In genomic region chrX:134923675-134924424, GRCm38 (mm10) we compare ENCODE assay signal across 18 mouse cellular contexts. TPM values are rescaled to one million over a fixed set of nuclear protein-coding genes. Genes with fewer than 3 reads are reported as not detected.
DNase-seq lines count a peak whose midpoint lies in the region; ATAC-seq and TF ChIP-seq lines count a peak whose summit lies in the region.
"Had no signal": no experiment of that assay in that cellular context is flagged by ENCODE, and none has a peak within 500 bp of the region (broad histone marks: within the 10 kb centered on the region; RNA-seq: fewer than 3 reads in every experiment).

No protein-coding gene starts in this region.

- no peak overlapping the region for H3K9ac ChIP-seq in forebrain, embryonic 12.5 days
- H3K9ac ChIP-seq in lung, embryonic 15.5 days: no peak overlapping the region
- H3K9ac ChIP-seq in hindbrain, postnatal 0 days (replicated peaks; ENCODE audit: low read length): no peak overlapping the region

- H3K4me2 ChIP-seq in forebrain, embryonic 12.5 days: no peak overlapping the region
- H3K4me2 ChIP-seq in lung, embryonic 15.5 days: no peak overlapping the region
- H3K4me2 ChIP-seq in hindbrain, postnatal 0 days (ENCODE audit: low read depth, low read length): no peak overlapping the region

- no peaks in the 10 kb centered on the region for H3K9me3 ChIP-seq in forebrain, embryonic 12.5 days
- H3K9me3 ChIP-seq in forebrain, embryonic 10.5 days: no peaks in the 10 kb centered on the region
- H3K9me3 ChIP-seq in lung, embryonic 15.5 days: no peaks in the 10 kb centered on the region
- H3K9me3 ChIP-seq in hindbrain, postnatal 0 days (ENCODE audit: low read length): no peaks in the 10 kb centered on the region

- no peak overlapping the region for H3K4me3 ChIP-seq in forebrain, embryonic 12.5 days (replicated peaks)
- H3K4me3 ChIP-seq in forebrain, embryonic 10.5 days: no peak overlapping the region
- H3K4me3 ChIP-seq in lung, embryonic 15.5 days: no peak overlapping the region
- no peak overlapping the region for H3K4me3 ChIP-seq in hindbrain, postnatal 0 days (ENCODE audit: low read length)

- H3K4me1 ChIP-seq in forebrain, embryonic 12.5 days: no peaks in the 10 kb centered on the region
- H3K4me1 ChIP-seq in forebrain, embryonic 10.5 days: no peaks in the 10 kb centered on the region
- H3K4me1 ChIP-seq in lung, embryonic 15.5 days: no peaks in the 10 kb centered on the region
- H3K4me1 ChIP-seq in hindbrain, postnatal 0 days (ENCODE audit: insufficient read depth, low read length): no peaks in the 10 kb centered on the region

- H3K27ac ChIP-seq in forebrain, embryonic 12.5 days: 0 out of 2 replicates have a peak overlapping the region, but pooled peaks have one; percentile 19
- no peak overlapping the region for H3K27ac ChIP-seq in forebrain, embryonic 10.5 days
- peak overlapping the region; percentile 57 for H3K27ac ChIP-seq in lung, embryonic 15.5 days
- no peak overlapping the region for H3K27ac ChIP-seq in hindbrain, postnatal 0 days

- H3K36me3 ChIP-seq in forebrain, embryonic 12.5 days (replicated peaks): no peaks in the 10 kb centered on the region
- no peaks in the 10 kb centered on the region for H3K36me3 ChIP-seq in forebrain, embryonic 10.5 days (replicated peaks)
- no peaks in the 10 kb centered on the region for H3K36me3 ChIP-seq in lung, embryonic 15.5 days
- no peaks in the 10 kb centered on the region for H3K36me3 ChIP-seq in hindbrain, postnatal 0 days (ENCODE audit: insufficient read depth, low read length)

- 0 out of 2 replicates have a peak, but pooled peaks cover 4% of the 10 kb centered on the region for H3K27me3 ChIP-seq in forebrain, embryonic 12.5 days
- H3K27me3 ChIP-seq in forebrain, embryonic 10.5 days (ENCODE audit: poor library complexity, severe bottlenecking): peaks cover 32% of the 10 kb centered on the region
- no peaks in the 10 kb centered on the region for H3K27me3 ChIP-seq in lung, embryonic 15.5 days
- no peaks in the 10 kb centered on the region; the same call in 1 of the 2 replicates for H3K27me3 ChIP-seq in hindbrain, postnatal 0 days (ENCODE audit: insufficient read depth, low read length)

- no peak for DNase-seq in forebrain, embryonic 10.5 days (ENCODE audit: extremely low spot score, low spot score)
- DNase-seq in lung, postnatal 36 days: no peak
- peak; percentile 5 for DNase-seq in brain, adult 2 months (ENCODE audit: low read depth, low spot score)
- peak; percentile 67 for DNase-seq in hindbrain, postnatal 0 days (ENCODE audit: low spot score)
- DNase-seq in spleen, adult 18-20 months: no peak
- no peak for DNase-seq in left cerebral cortex, adult 11 months (ENCODE audit: low spot score)
- DNase-seq: adrenal gland, postnatal 10 days; cerebellum, adult 18-20 months; heart, adult 11 months; kidney, adult 9 months; kidney, postnatal 36 days; lung, adult 18-20 months had no signal

- 67% methylated on average over 7 of the region's 7 CpGs for WGBS in forebrain, embryonic 12.5 days
- 82% methylated on average over 7 of the region's 7 CpGs for WGBS in forebrain, embryonic 10.5 days
- 49% methylated on average over 7 of the region's 7 CpGs for WGBS in lung, embryonic 15.5 days
- 48% methylated on average over 7 of the region's 7 CpGs for WGBS in hindbrain, postnatal 0 days

- ATAC-seq in forebrain, embryonic 12.5 days (ENCODE audit: low FRiP score): no peak
- ATAC-seq in lung, embryonic 15.5 days (ENCODE audit: borderline replicate concordance, extremely low read depth, low FRiP score, low TSS enrichment): no peak
- ATAC-seq in hindbrain, postnatal 0 days: peak; percentile 59; the same call in 1 of the 2 replicates

- TF ChIP-seq CTCF in hindbrain, postnatal 0 days (IDR thresholded peaks at IDR 0.05; ENCODE audit: low read depth): no peak

RNA-seq across cellular contexts. Expression of gene Nxf2, which starts 40.7 kb away (rescaled TPM):
- polyA plus RNA-seq in forebrain, embryonic 12.5 days (2016; fragmentation: Nextera tagmentation; extraction: Ambion mirVana): 0.28 and 0.62 TPM in 2 replicates
- 0.23 and 0.48 TPM in 2 replicates for polyA plus RNA-seq in forebrain, embryonic 10.5 days (2016; fragmentation: Nextera tagmentation; extraction: Ambion mirVana)
- 0.47 and 0.93 TPM in 2 replicates for polyA plus RNA-seq in lung, embryonic 15.5 days (2015; fragmentation: Nextera tagmentation; extraction: Ambion mirVana)
- total RNA-seq in hindbrain, postnatal 0 days (2014; rRNA removed): 0.42 TPM in 1 of 2 replicates, not detected in the other
- 0.34 and 0.39 TPM in 2 replicates for polyA plus RNA-seq in hindbrain, postnatal 0 days (2015; fragmentation: Nextera tagmentation; extraction: Ambion mirVana)
- total RNA-seq: gastrocnemius, adult 8-10 months; layer of hippocampus, postnatal 10 days; left cerebral cortex, postnatal 14 days had no signal
- polyA plus RNA-seq: liver, adult 2 months had no signal

Comparison
In these comparisons a context has a peak if more than half of its experiments do, and no peak if none do; other contexts are left out.
1. H3K27ac ChIP-seq: peak in forebrain, embryonic 12.5 days (single experiment) and lung, embryonic 15.5 days (single experiment); none in forebrain, embryonic 10.5 days (single experiment) and hindbrain, postnatal 0 days (single experiment).
2. DNase-seq: peak in brain, adult 2 months (single experiment) and hindbrain, postnatal 0 days (single experiment); none in forebrain, embryonic 10.5 days (single experiment), lung, postnatal 36 days (single experiment), spleen, adult 18-20 months (0 of 2) and left cerebral cortex, adult 11 months (single experiment).